Mouse (Mus musculus): ENCODE data around the gene Shisal1.

DNA sequence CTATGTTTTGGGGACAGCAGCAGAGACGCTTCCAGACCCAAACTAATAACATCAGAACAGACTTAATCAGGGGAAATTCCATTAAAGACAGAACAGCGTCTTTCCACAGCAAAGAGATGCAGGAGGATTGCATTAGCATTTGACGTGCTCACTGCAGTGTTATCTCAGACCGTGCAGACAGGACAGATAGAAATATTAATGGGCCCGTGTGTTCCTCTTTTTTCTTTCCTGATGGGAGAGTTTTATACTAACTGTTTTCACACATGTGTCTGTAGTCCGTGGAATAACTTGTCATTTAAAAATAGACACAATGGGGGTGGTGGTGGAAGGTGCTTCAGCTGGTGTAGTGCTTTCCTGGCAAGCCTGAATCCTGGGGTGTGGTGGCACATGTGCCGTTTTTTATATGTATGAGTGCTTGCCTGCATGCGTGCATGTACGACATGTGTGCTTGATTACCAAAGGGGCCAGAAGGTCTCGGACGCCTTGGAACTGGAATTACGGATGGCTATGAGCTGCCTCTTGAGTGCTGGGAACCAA is 110.5 kb downstream of the Shisal1 start:
- TF ChIP-seq EP300 (IDR thresholded peaks at IDR 0.05; ENCODE audit: low read depth) (no peak), CTCF (IDR thresholded peaks at IDR 0.05; ENCODE audit: low read depth) (no peak)

Measured in heart, postnatal 0 days (tissue).